Mouse (Mus musculus): ENCODE results near the gene Reps1. TPM values are rescaled to one million over a fixed set of nuclear protein-coding genes. Genes with fewer than 3 reads are reported as not detected.

Gene Reps1
- polyA plus RNA-seq, 1 experiment from 2014 or later, result 12.9 TPM

GRCm38 (mm10) chr10:18036849-18037248, 18.8 kb upstream of the Reps1 start:
- no peak overlapping the region for H3K4me3 ChIP-seq
- WGBS, result 80% methylated on average over 5 of the region's 5 CpGs
- no peak for DNase-seq (ENCODE audit: low spot score)

DNA sequence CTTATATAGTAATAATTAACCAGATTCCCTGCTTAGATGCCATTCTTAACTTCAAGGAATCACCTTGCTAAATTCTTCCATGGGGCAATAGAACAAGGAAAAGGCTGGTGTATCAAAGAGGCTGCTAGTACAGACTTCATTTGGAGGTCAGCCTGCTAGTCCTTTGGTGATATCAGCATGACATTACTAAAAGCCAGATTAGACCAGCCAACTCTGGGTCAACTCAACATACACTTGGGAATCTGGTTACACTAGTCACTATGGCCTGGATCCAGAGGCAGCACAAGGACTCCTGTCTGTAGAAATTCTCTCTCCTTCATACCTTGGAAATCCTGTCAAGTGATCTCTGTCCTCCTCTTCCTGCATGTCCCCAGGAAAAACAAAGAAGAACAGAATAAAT, 9.3 kb upstream of the Reps1 start:
- no peaks in the 10 kb centered on the region for H3K36me3 ChIP-seq
- 0 out of 2 replicates have a peak, but pooled peaks cover 3% of the 10 kb centered on the region for H3K4me1 ChIP-seq (replicated peaks)
- H3K9me3 ChIP-seq, result no peaks in the 10 kb centered on the region
- no peak overlapping the region for H3K27ac ChIP-seq
- no peaks in the 10 kb centered on the region for H3K27me3 ChIP-seq (ENCODE audit: insufficient read depth, poor library complexity, severe bottlenecking)
- H3K4me3 ChIP-seq, result no peak overlapping the region
- no peak for DNase-seq (ENCODE audit: low spot score)

More at GRCm38 (mm10) chr10:18036849-18037248, 18.8 kb upstream of the Reps1 start:
- H3K27me3 ChIP-seq (ENCODE audit: insufficient read depth, poor library complexity, severe bottlenecking), result no peaks in the 10 kb centered on the region
- no peaks in the 10 kb centered on the region for H3K36me3 ChIP-seq
- H3K27ac ChIP-seq, result no peak overlapping the region
- H3K4me1 ChIP-seq (replicated peaks), result no peaks in the 10 kb centered on the region
- no peaks in the 10 kb centered on the region for H3K9me3 ChIP-seq

DNA sequence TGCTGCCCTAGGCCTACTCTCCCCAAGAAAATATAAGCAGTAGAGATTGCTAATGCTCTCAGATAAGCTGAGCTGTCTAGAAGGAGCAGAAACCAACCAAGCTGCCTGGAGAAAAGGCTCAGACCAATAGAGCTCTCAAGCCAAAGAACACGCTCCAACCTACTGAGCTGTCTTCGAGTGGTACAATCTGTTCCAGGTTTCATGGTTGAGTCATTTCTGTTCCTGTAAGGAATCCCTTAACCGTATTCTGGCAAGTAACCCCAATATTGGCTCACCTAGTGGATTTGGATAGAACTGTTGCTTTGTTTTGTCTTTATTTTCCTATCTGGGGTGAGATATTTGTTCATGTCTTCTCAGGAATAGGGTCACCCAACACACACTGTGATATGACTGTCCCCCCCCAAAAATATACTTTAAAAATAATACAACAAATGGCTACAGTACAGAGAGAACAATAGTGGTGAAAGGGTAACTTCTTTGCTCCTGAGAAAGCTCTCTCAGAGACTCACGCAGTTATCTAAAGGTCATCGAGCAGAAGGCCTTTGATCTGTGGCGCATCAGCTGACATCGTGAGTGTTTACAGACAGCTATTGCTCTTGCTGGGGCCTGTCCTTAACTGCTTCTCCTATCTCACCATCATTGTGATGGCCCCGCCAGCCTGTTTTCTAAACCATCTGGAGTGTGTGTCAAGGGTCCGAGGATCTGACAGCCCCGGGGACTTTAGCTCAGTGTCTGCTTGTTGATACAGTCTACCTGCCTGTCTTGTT, 8.1 kb upstream of the Reps1 start:
- H3K36me3 ChIP-seq, result no peaks in the 10 kb centered on the region
- no peak overlapping the region for H3K4me3 ChIP-seq
- H3K27me3 ChIP-seq (ENCODE audit: insufficient read depth, poor library complexity, severe bottlenecking), result no peaks in the 10 kb centered on the region
- H3K9me3 ChIP-seq, result no peaks in the 10 kb centered on the region
- 71% methylated on average over 10 of the region's 10 CpGs for WGBS
- no peak overlapping the region for H3K27ac ChIP-seq
- DNase-seq (ENCODE audit: low spot score), result no peak
- 0 out of 2 replicates have a peak, but pooled peaks cover 3% of the 10 kb centered on the region for H3K4me1 ChIP-seq (replicated peaks)

DNA sequence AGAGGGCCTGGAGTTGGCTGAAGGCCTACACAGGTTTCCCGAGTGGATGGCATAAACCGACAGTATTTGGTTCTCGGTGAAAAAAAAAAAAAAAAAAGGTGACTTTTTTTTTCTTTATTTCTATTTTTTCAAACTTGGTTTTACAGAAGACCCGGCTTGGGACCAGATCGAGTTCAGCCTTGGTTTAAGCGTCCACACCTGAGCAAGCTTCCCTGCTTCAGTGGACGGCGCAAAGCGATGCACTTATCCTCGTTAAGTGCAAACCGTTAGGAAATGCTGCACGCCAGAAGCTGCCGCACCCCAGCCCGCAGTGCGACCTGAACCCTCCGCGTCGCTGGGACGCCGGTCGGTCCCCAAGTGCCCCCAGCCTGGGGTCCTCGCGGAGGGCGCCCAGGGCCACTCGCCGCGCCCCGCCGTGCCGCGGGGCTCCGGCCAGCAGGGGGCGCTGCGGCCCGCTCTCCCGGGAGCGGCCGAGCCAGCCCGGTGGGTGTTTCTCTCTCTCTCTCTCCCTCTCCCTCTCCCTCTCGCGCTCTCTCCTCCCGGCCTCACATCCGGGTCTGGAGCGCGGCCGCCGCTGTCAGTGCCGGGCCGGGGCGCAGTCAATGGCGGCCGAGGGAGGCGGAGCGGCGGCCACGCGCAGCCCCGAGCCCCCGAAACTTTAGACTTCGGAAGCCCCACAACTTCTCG, 509 bp upstream of the Reps1 start:
- Histone ChIP-seq H3K9me3 (no peaks in the 10 kb centered on the region), H3K4me3 (peak overlapping the region; percentile 99), H3K27ac (peak overlapping the region; percentile 98), H3K4me1 (replicated peaks) (peaks cover 28% of the 10 kb centered on the region), H3K36me3 (no peaks in the 10 kb centered on the region), H3K27me3 (ENCODE audit: insufficient read depth, poor library complexity, severe bottlenecking) (no peaks in the 10 kb centered on the region)
- DNase-seq (ENCODE audit: low spot score), result peak; percentile 86
- WGBS, result 3% methylated on average over 60 of the region's 61 CpGs

DNA sequence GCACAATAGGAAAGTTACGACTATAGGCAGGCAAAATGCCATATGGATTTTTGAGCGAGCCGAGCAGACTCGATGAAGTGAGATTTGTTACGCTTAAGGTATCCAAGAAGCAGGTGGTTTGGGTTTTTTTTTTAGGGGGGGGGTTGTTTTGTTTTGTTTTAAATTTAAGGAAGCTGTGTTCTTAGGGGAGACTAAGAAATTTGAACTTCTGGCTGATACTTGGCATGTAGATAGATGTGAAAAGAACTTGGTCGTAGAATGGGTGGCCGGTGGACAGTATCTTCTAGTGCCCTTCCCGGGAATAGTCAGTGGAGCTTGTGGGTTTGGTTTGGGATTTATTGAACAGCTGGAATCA, 707 bp downstream of the Reps1 start:
- H3K27ac ChIP-seq, result peak overlapping the region; percentile 98
- peaks cover 28% of the 10 kb centered on the region for H3K4me1 ChIP-seq (replicated peaks)
- no peaks in the 10 kb centered on the region for H3K27me3 ChIP-seq (ENCODE audit: insufficient read depth, poor library complexity, severe bottlenecking)
- peak overlapping the region; percentile 99 for H3K4me3 ChIP-seq
- H3K9me3 ChIP-seq, result no peaks in the 10 kb centered on the region
- H3K36me3 ChIP-seq, result no peaks in the 10 kb centered on the region
- DNase-seq (ENCODE audit: low spot score), result no peak
- 3% methylated on average over 8 of the region's 8 CpGs for WGBS

- Histone ChIP-seq H3K9me3 (no peaks in the 10 kb centered on the region), H3K36me3 (no peaks in the 10 kb centered on the region), H3K27ac (no peak overlapping the region), H3K4me3 (no peak overlapping the region), H3K4me1 (replicated peaks) (peaks cover 28% of the 10 kb centered on the region), H3K27me3 (ENCODE audit: insufficient read depth, poor library complexity, severe bottlenecking) (no peaks in the 10 kb centered on the region)
- DNase-seq (ENCODE audit: low spot score), result no peak
- WGBS, result 92% methylated on average over 9 of the region's 9 CpGs
Observed at GRCm38 (mm10) chr10:18058681-18059338, 3.1 kb downstream of the Reps1 start.

GRCm38 (mm10) chr10:18059807-18060206, 4.1 kb downstream of the Reps1 start:
- Histone ChIP-seq H3K27me3 (ENCODE audit: insufficient read depth, poor library complexity, severe bottlenecking) (no peaks in the 10 kb centered on the region), H3K4me1 (replicated peaks) (peaks cover 28% of the 10 kb centered on the region), H3K9me3 (no peaks in the 10 kb centered on the region), H3K4me3 (no peak overlapping the region), H3K27ac (no peak overlapping the region), H3K36me3 (peaks cover under 1% of the 10 kb centered on the region; the same call in 1 of the 2 replicates)
- 89% methylated on average over 13 of the region's 13 CpGs for WGBS
- DNase-seq (ENCODE audit: low spot score), result no peak

GRCm38 (mm10) chr10:18060778-18061177, 5.1 kb downstream of the Reps1 start:
- H3K9me3 ChIP-seq, result no peaks in the 10 kb centered on the region
- H3K36me3 ChIP-seq, result peaks cover 9% of the 10 kb centered on the region; the same call in 1 of the 2 replicates
- 94% methylated on average over 2 of the region's 2 CpGs for WGBS
- no peak for DNase-seq (ENCODE audit: low spot score)
- no peak overlapping the region for H3K4me3 ChIP-seq
- H3K4me1 ChIP-seq (replicated peaks), result peaks cover 26% of the 10 kb centered on the region
- no peaks in the 10 kb centered on the region for H3K27me3 ChIP-seq (ENCODE audit: insufficient read depth, poor library complexity, severe bottlenecking)
- no peak overlapping the region for H3K27ac ChIP-seq

- WGBS, result 95% methylated on average over 4 of the region's 4 CpGs
- peaks cover 9% of the 10 kb centered on the region; the same call in 1 of the 2 replicates for H3K36me3 ChIP-seq
- DNase-seq (ENCODE audit: low spot score), result no peak
- H3K4me3 ChIP-seq, result no peak overlapping the region
- H3K9me3 ChIP-seq, result no peaks in the 10 kb centered on the region
- H3K27ac ChIP-seq, result no peak overlapping the region
- H3K27me3 ChIP-seq (ENCODE audit: insufficient read depth, poor library complexity, severe bottlenecking), result no peaks in the 10 kb centered on the region
- H3K4me1 ChIP-seq (replicated peaks), result peaks cover 25% of the 10 kb centered on the region
Observed at GRCm38 (mm10) chr10:18061533-18061932, 5.9 kb downstream of the Reps1 start.

DNA sequence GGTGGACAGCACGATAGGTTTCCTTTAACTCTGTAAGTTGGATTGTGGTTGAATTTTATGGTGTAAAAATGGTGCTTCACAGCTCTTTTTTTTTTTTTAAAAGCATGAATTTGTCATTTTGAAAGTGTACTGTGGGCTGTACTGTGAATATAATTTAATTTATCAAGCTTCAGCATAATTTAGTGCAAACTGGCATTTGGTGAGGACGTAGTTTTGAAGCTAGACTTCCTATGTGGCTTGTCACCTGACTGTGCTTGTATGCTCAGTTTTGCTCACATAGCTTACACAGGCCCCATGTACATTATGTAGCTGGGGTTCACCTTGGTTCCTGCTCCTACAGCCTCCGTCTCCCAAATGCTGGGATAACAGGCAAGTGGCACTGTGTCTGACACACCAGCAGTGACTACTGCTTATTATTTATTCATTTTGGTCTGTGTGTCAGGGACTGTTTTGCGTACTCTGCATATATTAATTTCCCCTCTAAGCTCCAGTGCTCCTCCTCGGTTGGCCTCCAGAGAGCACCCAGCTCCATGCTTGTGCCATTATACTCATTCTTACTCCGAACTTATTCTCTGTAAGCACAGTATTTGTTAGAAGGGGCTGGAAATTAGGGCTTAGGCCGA, 9.1 kb downstream of the Reps1 start:
- 88% methylated on average over 7 of the region's 7 CpGs for WGBS
- H3K9me3 ChIP-seq, result no peaks in the 10 kb centered on the region
- H3K27me3 ChIP-seq (ENCODE audit: insufficient read depth, poor library complexity, severe bottlenecking), result no peaks in the 10 kb centered on the region
- no peak overlapping the region for H3K4me3 ChIP-seq
- no peak overlapping the region for H3K27ac ChIP-seq
- H3K36me3 ChIP-seq, result peaks cover 9% of the 10 kb centered on the region; the same call in 1 of the 2 replicates
- no peak for DNase-seq (ENCODE audit: low spot score)
- peaks cover 13% of the 10 kb centered on the region for H3K4me1 ChIP-seq (replicated peaks)

- Histone ChIP-seq H3K36me3 (peaks cover 9% of the 10 kb centered on the region; the same call in 1 of the 2 replicates), H3K9me3 (no peaks in the 10 kb centered on the region), H3K27me3 (ENCODE audit: insufficient read depth, poor library complexity, severe bottlenecking) (no peaks in the 10 kb centered on the region), H3K4me3 (no peak overlapping the region), H3K27ac (no peak overlapping the region), H3K4me1 (replicated peaks) (peaks cover 13% of the 10 kb centered on the region)
- DNase-seq (ENCODE audit: low spot score), result no peak
- 91% methylated on average over 10 of the region's 10 CpGs for WGBS
Observed at GRCm38 (mm10) chr10:18066031-18066439, 10.4 kb downstream of the Reps1 start.

DNA sequence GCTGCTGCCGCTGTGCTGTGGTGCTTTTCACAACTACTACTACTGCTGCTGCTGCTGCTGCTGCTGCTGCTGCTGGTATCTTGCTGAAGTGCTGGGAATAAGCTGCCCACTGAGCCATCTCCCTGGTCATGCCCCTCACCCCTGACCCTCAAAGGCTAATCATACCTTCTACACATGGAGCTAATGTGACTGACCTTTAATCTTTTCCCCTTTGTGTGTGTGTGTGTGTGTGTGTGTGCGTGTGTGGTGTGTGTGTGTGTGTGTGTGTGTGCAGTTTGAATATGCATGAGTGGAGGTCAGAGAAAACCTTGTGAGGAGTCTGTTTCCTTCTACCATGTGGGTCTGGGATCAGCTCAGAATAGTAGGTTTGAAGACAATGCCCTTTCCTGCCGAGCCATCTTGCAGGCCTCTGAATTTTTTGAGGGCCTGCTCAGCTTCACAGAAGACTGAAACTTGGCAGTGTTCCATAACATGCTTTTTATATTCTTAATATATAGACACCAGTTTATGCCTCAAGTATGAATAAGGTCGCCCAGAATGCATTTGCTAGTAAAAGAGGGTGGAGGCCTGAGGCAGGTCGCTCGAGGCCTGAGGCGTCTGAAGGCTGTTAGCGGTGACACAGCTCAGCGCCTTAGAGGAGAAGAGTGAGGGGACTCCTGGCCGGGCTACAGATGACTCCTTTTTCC, 12.2 kb downstream of the Reps1 start:
- no peak overlapping the region for H3K4me3 ChIP-seq
- peaks cover 9% of the 10 kb centered on the region; the same call in 1 of the 2 replicates for H3K36me3 ChIP-seq
- no peak overlapping the region; the same call in 1 of the 2 replicates for H3K27ac ChIP-seq
- H3K9me3 ChIP-seq, result no peaks in the 10 kb centered on the region
- peak; percentile 18 for DNase-seq (ENCODE audit: low spot score)
- H3K4me1 ChIP-seq (replicated peaks), result peaks cover 13% of the 10 kb centered on the region
- no peaks in the 10 kb centered on the region for H3K27me3 ChIP-seq (ENCODE audit: insufficient read depth, poor library complexity, severe bottlenecking)
- WGBS, result 79% methylated on average over 10 of the region's 10 CpGs
